Comparison of ENCODE assay signal across 25 mouse cellular contexts in genomic region chr2:71188861-71189260, GRCm38 (mm10). TPM values are rescaled to one million over a fixed set of nuclear protein-coding genes. Genes with fewer than 3 reads are reported as not detected.
DNase-seq lines count a peak whose midpoint lies in the region; ATAC-seq and TF ChIP-seq lines count a peak whose summit lies in the region.
"Had no signal": no experiment of that assay in that cellular context is flagged by ENCODE, and none has a peak within 500 bp of the region (broad histone marks: within the 10 kb centered on the region; RNA-seq: fewer than 3 reads in every experiment).

No protein-coding gene starts in this region.

- peak; percentile 35; the same call in 1 of the 2 replicates for TF ChIP-seq EP300 in ES-Bruce4 (IDR thresholded peaks at IDR 0.05; ENCODE audit: insufficient read depth, low read depth, low read length)

- no peak overlapping the region for H3K4me2 ChIP-seq in liver, embryonic 12.5 days
- H3K4me2 ChIP-seq: embryonic facial prominence, embryonic 15.5 days; forebrain, embryonic 15.5 days; heart, embryonic 12.5 days; limb, embryonic 13.5 days; neural tube, embryonic 12.5 days had no signal

- no peak overlapping the region for H3K9ac ChIP-seq in ES-Bruce4 (ENCODE audit: low read depth, poor library complexity, severe bottlenecking)
- no peak overlapping the region for H3K9ac ChIP-seq in liver, embryonic 12.5 days
- H3K9ac ChIP-seq: embryonic facial prominence, embryonic 15.5 days; forebrain, embryonic 15.5 days; heart, embryonic 12.5 days; limb, embryonic 13.5 days; liver, embryonic 13.5 days; neural tube, embryonic 12.5 days had no signal

- peak; percentile 83 for DNase-seq in kidney, adult 2 months
- DNase-seq in kidney, postnatal 10 days = peak; percentile 24
- no peak for DNase-seq in cerebellum, adult 8-10 months
- DNase-seq in adrenal gland, adult 8-10 months = no peak
- DNase-seq: adrenal gland, postnatal 25 days; cerebellum, adult 9-11 months; heart, postnatal 10 days; liver, embryonic 13.5 days; lung, adult 2 months; midbrain, embryonic 14.5 days; retina, postnatal 1 day; thymus, adult 2 months had no signal

- 30% methylated on average over 2 of the region's 2 CpGs for WGBS in kidney, adult 2 months
- 65% methylated on average over 2 of the region's 2 CpGs for whole genome bisulfite sequencing in liver, embryonic 12.5 days (ENCODE audit: insufficient replicate concordance)

- H3K27me3 ChIP-seq in E14TG2a.4 (ENCODE audit: insufficient read depth, low read length) (peaks cover 27% of the 10 kb centered on the region), ES-Bruce4 (ENCODE audit: control insufficient read depth, insufficient read depth, low read length, poor library complexity, severe bottlenecking) (no peaks in the 10 kb centered on the region; the same call in 1 of the 2 replicates)
- no peaks in the 10 kb centered on the region for H3K27me3 ChIP-seq in kidney, adult 2 months (replicated peaks; ENCODE audit: control insufficient read depth, insufficient read depth, low read length)
- peaks cover 34% of the 10 kb centered on the region for H3K27me3 ChIP-seq in liver, embryonic 12.5 days (replicated peaks)
- H3K27me3 ChIP-seq: embryonic facial prominence, embryonic 15.5 days; forebrain, embryonic 15.5 days; heart, embryonic 12.5 days; neural tube, embryonic 12.5 days had no signal

- TF ChIP-seq POLR2A in ES-Bruce4 (IDR thresholded peaks at IDR 0.05; ENCODE audit: insufficient read depth, low read length) = no peak
- no peak for TF ChIP-seq POLR2A in kidney, adult 2 months (IDR thresholded peaks at IDR 0.05; ENCODE audit: low read depth, low read length)

- H3K36me3 ChIP-seq in E14TG2a.4 (ENCODE audit: insufficient read depth, low read length) = no peaks in the 10 kb centered on the region
- H3K36me3 ChIP-seq in ES-Bruce4 (ENCODE audit: control insufficient read depth, insufficient read depth, low read length, poor library complexity, severe bottlenecking) = no peaks in the 10 kb centered on the region
- H3K36me3 ChIP-seq in kidney, adult 2 months (ENCODE audit: control insufficient read depth, insufficient read depth, low read length) = no peaks in the 10 kb centered on the region
- H3K36me3 ChIP-seq in liver, embryonic 12.5 days = no peaks in the 10 kb centered on the region
- H3K36me3 ChIP-seq: embryonic facial prominence, embryonic 15.5 days; forebrain, embryonic 15.5 days; heart, embryonic 12.5 days; hindbrain, embryonic 10.5 days; limb, embryonic 13.5 days; liver, embryonic 13.5 days; neural tube, embryonic 12.5 days had no signal

- peaks cover 60% of the 10 kb centered on the region for H3K4me1 ChIP-seq in E14TG2a.4 (replicated peaks; ENCODE audit: low read depth, low read length)
- peaks cover 2% of the 10 kb centered on the region for H3K4me1 ChIP-seq in ES-Bruce4 (ENCODE audit: control insufficient read depth, insufficient read depth, low read length)
- H3K4me1 ChIP-seq in kidney, adult 2 months (ENCODE audit: control insufficient read depth, insufficient read depth, low read length) = peaks cover 17% of the 10 kb centered on the region
- H3K4me1 ChIP-seq in liver, embryonic 12.5 days = peaks cover 24% of the 10 kb centered on the region

- TF ChIP-seq CTCF in E14TG2a.4 (conservative IDR thresholded peaks at IDR 0.05; ENCODE audit: low read length) (no peak), ES-Bruce4 (IDR thresholded peaks at IDR 0.05; ENCODE audit: low read depth, low read length) (no peak)
- no peak for TF ChIP-seq CTCF in kidney, adult 2 months (conservative IDR thresholded peaks at IDR 0.05; ENCODE audit: insufficient read depth, insufficient read length, low read depth, low read length)

- H3K9me3 ChIP-seq in E14TG2a.4 (ENCODE audit: low read length) (peaks cover 4% of the 10 kb centered on the region; the same call in 1 of the 2 replicates), ES-Bruce4 (replicated peaks; ENCODE audit: control insufficient read depth, insufficient read depth, low read length, poor library complexity, severe bottlenecking) (0 out of 2 replicates have a peak, but pooled peaks cover 2% of the 10 kb centered on the region)
- H3K9me3 ChIP-seq in liver, embryonic 12.5 days (replicated peaks) = no peaks in the 10 kb centered on the region
- H3K9me3 ChIP-seq: embryonic facial prominence, embryonic 15.5 days; forebrain, embryonic 15.5 days; heart, embryonic 12.5 days; hindbrain, embryonic 10.5 days; limb, embryonic 13.5 days; liver, embryonic 13.5 days; megakaryocyte, embryonic 14.5 days; neural tube, embryonic 12.5 days had no signal

- 0 out of 2 replicates have a peak overlapping the region, but pooled peaks have one; percentile 8 for H3K4me3 ChIP-seq in E14TG2a.4 (replicated peaks; ENCODE audit: low read length)
- H3K4me3 ChIP-seq in ES-Bruce4 (ENCODE audit: low read depth, low read length) = peak overlapping the region; percentile 32; the same call in 1 of the 2 replicates
- no peak overlapping the region for H3K4me3 ChIP-seq in kidney, adult 2 months (ENCODE audit: insufficient read depth, low read depth, low read length)
- H3K4me3 ChIP-seq in liver, embryonic 12.5 days = no peak overlapping the region
- H3K4me3 ChIP-seq: embryonic facial prominence, embryonic 15.5 days; forebrain, embryonic 15.5 days; heart, embryonic 12.5 days; hindbrain, embryonic 10.5 days; limb, embryonic 13.5 days; liver, embryonic 13.5 days; megakaryocyte, embryonic 14.5 days; neural tube, embryonic 12.5 days had no signal

- H3K27ac ChIP-seq in ES-Bruce4 (ENCODE audit: insufficient read depth, low read length) = peak overlapping the region; percentile 73
- peak overlapping the region; percentile 97 for H3K27ac ChIP-seq in kidney, adult 2 months (ENCODE audit: insufficient read depth, low read depth, low read length)
- H3K27ac ChIP-seq in liver, embryonic 12.5 days = no peak overlapping the region
- H3K27ac ChIP-seq: embryonic facial prominence, embryonic 15.5 days; forebrain, embryonic 15.5 days; hindbrain, embryonic 10.5 days; limb, embryonic 13.5 days; neural tube, embryonic 12.5 days had no signal

- no peak for ATAC-seq in liver, embryonic 12.5 days
- ATAC-seq: activated CD4-positive, CD25-positive, alpha-beta regulatory T cell, adult 4 months; forebrain, embryonic 15.5 days; hindbrain, embryonic 16.5 days; intestine, postnatal 0 days had no signal

RNA-seq across cellular contexts. Expression of gene Dync1i2, which starts 22.6 kb away (rescaled TPM):
- polyA plus RNA-seq in ES-Bruce4 (2011; ENCODE audit: insufficient read depth, insufficient read length, low read depth, missing spikeins) = 140 and 149 TPM in 2 replicates
- polyA plus RNA-seq in kidney, adult 2 months (2012; rRNA removed) = 17.5 and 28.8 TPM in 2 replicates
- polyA plus RNA-seq in liver, embryonic 12.5 days (2016; fragmentation: Nextera tagmentation; extraction: Ambion mirVana) = 42.0 and 43.0 TPM in 2 replicates
- 10 to 100 TPM; 90.8 to 98.5 (median 95.7) TPM for total RNA-seq in adrenal gland, adult 8-10 months (2022)

Comparison
In these comparisons a context has a peak if more than half of its experiments do, and no peak if none do; other contexts are left out.
1. H3K4me3 ChIP-seq: peak in E14TG2a.4 (single experiment) and ES-Bruce4 (single experiment); none in kidney, adult 2 months (single experiment) and liver, embryonic 12.5 days (single experiment).
2. DNase-seq: peak in kidney, adult 2 months (single experiment) and kidney, postnatal 10 days (single experiment); none in cerebellum, adult 8-10 months (single experiment) and adrenal gland, adult 8-10 months (single experiment).